Mouse (Mus musculus) thymus, postnatal 4 days (tissue): Measurements from ENCODE around the gene Nutm1.
"Not testable (repeated sequence)": the region's sequence is repeated elsewhere in the genome, so short reads cannot be mapped to it uniquely, and the experiment has no call there.

Experiments used
- DNase-seq: peaks from one replicate; pipeline ENCODE4 v3.0.0; 2021

Nutm1 gene

DNA sequence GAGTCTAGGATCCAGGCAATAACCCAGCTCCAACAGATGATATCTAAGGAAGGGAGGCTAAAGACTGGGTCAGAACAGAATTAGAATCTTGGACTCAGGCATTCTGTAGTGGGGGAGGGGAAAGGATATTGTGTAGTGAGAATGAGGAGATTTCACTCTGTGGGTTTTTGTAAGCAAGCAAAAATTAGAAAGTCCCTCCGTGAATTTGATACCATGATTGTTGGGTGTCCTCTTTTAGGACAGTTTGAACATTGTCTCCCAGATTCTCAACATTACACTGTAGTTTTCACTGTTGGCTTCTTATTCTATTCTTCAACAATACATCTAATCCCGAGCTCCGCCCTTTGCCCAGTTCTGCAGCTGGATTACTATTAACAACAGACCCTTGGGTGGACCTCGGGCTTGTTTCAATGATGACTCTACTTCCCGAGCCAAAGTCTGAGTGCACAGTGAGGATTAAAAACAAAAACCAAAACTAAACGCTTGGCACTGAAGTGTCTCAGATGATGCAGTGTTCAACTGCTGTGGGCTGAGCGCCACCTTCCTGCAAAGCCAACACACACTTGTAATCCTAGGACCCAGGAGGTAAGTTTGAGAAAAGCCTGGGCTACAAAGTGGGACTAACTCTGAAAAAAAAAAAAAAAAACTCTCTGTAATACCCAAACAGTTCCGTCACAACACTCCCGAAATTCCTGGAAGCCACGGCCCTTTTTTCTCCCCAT, at the start of gene Nutm1:
TSS of gene Nutm1 (minus strand) at position 51 of the 722 bp plus-strand sequence.
- DNase-seq: no peak

GRCm38 (mm10) chr2:112308671-112309070, 49.6 kb upstream of the Nutm1 start:
- no peak for DNase-seq

DNA sequence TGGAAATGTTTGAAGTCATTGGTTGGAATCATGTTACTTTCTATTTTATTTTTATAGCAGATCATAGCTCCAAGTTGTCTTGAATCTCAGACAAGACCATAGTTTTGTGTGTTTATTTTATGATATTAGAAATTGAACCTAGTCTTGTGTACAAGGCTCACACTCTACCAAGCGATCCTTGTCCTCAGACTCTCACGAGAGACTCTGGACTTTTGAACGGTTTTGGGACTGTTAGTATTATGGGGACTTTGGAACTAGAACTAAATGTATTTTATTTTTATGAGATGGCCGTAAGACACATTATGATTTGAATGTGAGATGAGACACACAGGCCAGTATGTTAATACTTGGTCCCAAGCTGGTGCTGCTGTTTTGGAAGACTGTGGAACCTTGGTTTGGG, 39.1 kb upstream of the Nutm1 start:
- DNase-seq: no peak

- no peak for DNase-seq
Observed at GRCm38 (mm10) chr2:112296211-112296610, 37.1 kb upstream of the Nutm1 start.

GRCm38 (mm10) chr2:112292823-112293222, 33.7 kb upstream of the Nutm1 start:
- DNase-seq: no peak

DNA sequence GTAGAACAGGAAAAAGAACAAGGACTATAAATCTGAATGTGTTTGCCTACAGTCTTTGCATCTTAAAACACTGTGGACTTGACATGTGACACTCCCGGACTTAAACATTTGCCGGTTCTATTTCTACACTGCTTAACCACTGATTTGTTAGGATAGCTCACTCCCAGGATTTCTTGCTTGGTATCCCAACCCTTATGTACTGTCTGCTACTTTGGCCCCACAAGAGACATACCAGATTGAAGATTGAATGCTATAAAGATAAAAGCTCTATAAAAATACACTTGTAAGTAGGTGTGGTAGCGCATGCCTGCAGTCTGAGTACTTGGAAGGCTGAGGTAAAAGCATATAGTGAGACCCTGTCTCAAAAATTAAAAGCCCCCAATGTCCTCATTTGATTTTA, 30.4 kb upstream of the Nutm1 start:
- DNase-seq: no peak

GRCm38 (mm10) chr2:112287059-112287458, 28.0 kb upstream of the Nutm1 start:
- DNase-seq: no peak

DNA sequence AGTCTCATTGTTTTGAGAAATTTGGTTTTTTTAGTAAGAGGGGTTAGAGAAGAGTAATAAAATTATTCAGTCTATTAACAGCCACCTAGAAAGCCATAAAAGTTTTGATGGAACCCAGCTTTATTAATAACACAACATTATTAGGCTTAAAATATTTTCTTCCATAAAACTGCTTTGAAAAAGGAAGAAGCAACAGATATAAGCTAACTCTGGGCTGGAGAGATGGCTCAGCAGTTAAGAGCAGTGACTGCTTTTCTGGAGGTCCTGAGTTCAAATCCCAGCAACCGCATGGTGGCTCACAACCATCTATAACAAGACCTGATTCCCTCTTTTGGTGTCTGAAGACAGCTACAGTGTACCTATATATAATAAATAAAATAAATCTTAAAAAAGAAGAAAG, 27.0 kb upstream of the Nutm1 start:
- DNase-seq: not testable (repeated sequence)

- DNase-seq: no peak
Observed at GRCm38 (mm10) chr2:112285031-112285390, 25.9 kb upstream of the Nutm1 start.

DNA sequence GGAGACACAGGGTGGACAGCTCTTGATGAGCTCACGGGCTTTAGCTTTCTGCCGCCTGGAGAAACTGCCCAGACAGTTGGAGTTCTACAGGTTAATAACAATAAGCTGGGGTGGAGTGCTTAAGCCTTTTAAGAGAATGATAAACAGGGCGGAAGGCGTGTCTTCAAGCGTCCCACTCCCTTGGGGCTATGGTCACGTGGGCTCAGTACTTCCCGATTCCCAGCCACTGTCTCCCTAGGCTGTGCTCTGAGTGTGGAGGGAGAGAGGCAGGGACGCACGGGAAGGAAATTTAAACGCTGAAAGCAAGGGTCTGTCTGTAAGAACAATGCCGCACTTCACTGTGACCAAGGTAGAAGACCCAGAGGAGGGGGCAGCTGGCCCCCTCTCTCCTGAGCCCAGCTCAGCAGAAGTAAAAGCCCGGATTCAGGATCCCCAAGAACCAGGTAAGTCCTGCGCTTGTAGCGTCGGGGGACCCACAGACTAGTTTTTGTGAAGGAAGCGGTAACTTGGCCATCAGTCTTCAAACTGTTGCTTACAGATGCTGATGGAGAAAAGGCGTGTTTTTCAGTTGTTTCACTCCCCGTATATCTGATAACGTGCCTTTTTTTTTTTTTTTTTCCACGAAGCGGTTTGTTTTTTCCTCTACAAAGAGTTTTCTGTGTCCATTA, 25.4 kb upstream of the Nutm1 start:
- DNase-seq: no peak

DNA sequence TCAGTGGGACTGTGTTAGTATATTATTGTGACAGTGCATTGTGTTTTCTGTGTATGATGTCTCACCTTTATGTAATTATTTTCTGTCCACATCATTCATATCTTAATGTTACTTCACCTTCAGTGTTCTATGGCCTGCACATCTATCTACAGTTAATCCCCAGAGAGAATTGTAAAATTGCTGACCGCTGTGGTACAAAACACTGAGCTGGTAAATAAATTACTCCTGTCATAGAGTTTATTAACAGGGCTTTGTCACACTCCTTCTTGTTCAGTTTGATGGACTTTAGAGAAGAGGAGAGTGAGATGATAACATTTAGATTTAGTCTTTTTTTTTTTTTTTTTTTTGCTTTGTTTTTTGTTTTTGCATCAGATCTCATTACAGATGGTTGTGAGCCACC, 23.8 kb upstream of the Nutm1 start:
- no peak for DNase-seq

- DNase-seq: no peak
Observed at GRCm38 (mm10) chr2:112276870-112277269, 17.8 kb upstream of the Nutm1 start.

DNA sequence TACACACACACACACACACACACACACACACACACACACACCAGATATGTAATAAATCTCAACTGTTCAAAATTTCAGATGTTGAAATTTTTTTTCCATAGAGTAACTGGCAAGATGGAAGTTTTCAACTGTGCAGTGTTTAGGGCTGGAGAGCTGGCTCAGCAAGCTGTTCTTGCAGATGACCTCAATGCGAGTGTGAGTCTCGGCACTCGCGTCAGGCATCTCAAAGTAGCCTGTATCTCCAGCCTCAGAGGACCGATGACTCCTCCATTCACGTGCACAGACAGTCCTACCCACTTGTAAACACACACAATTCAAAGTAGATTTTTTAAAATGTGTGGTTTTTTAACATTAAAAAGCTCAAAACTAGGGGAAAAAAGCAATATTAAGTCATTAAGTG, 14.4 kb upstream of the Nutm1 start:
- no peak for DNase-seq

DNA sequence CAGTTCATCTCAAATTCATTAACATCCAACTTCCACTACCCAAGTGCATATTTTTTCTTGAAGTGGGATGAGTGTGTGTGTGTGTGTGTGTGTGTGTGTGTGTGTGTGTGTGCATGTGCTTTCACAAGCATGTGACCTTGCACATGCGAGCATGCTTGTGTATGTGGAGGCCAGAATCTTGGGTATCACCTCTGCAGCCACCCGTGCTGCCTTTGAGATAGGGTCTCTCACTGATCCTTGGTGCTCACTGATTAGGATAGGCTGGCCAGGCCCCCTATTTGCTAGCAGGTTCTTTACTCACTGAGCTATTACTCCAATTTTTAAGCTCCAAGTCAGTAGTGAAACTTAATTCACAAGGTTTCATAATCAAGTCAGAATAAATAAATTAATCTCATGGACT, 13.8 kb upstream of the Nutm1 start:
- no peak for DNase-seq

DNA sequence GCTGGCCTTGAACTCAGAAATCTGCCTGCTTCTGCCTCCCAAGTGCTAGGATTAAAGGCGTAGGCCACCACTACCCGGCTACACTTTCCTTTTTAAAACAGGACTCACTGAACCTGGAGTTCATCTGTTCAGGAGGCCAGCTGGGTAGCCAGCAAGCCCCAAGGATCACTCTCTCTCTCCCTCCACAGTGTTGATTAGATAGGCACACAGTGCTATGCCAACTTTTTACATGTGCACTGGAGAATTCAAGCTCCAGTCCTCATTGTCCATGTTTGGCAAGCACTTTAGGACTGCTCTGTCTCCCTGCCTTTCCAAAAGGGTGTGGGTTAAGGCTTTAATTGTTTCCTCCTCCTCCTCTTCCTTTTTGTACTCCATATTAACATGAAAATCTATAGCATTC, 10.9 kb upstream of the Nutm1 start:
- DNase-seq: no peak

DNA sequence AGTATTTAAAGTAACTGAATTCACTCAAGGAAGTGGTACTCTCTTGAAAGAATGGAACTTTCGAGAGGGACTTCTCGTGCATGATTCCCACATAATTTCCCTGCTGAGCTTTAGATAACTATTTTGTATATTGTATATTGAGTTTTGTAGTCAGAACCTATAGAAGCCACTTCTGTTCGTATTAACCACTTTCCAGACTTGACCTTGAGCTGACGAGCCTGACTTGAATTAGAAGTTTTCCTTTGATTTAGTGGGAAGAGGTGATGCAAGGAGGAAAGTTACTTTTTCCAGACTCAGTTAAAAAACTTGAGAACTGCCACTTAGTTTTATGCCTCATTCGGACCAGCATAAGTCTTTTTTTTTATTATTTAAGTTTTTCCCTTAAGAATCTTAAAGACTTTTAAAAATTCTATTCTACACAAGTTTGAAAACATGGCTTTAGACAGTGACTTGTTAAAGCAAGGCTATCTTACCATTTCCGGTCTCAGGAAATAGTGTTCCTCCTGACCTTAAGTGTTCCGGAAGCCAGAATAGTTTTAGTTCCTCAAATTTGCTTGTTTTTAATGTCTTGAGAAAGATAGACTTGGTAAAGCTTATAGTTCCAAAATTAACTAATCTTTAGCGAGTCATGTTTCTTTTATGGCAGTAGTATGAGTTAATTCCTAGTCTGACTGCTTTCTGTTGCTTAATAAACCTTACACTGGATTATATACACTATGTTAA, 8.6 kb upstream of the Nutm1 start:
- no peak for DNase-seq

DNA sequence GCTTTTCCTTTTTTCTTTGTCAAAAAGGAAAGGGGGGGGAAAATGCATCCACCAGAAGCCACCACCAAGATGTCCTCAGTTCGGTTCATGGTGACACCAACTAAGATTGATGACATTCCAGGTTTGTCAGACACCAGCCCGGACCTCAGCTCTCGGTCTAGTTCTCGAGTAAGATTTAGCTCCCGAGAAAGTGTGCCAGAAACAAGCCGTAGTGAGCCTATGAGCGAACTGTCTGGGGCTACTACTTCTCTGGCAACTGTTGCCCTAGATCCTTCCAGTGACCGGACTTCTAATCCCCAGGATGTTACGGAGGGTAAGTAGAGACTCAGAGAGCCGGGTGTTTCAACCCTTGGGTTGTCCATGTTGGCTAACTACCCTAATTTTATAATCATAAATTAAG, 7.7 kb upstream of the Nutm1 start:
- DNase-seq: peak; percentile 34

DNA sequence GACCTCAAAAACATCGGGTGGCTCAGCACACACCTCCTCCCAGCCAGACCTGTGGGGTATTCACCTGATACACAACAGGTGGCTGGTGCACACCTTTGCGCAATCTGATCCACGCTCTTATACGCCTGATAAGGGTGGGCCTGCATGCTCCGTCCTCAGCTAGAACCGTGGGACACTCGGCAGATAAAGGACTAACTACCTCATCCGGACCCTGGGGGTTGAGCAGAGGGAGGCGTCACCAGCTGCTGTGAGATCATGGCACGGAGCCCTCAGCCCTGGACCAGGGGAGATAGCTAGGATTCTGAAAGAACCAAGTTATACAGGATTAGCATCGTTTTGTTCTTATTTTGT, 7.1 kb upstream of the Nutm1 start, which contains the start of gene Gm21985:
TSS of gene Gm21985 (plus strand) at position 73 of the 351 bp plus-strand sequence.
- peak; percentile 69 for DNase-seq

GRCm38 (mm10) chr2:112265448-112266241, 6.6 kb upstream of the Nutm1 start, which contains the start of gene Slc12a6:
Slc12a6 (plus strand) TSS chr2:112265825.
- DNase-seq: peak; percentile 97

- no peak for DNase-seq
Observed at GRCm38 (mm10) chr2:112264364-112264763, 5.3 kb upstream of the Nutm1 start.

DNA sequence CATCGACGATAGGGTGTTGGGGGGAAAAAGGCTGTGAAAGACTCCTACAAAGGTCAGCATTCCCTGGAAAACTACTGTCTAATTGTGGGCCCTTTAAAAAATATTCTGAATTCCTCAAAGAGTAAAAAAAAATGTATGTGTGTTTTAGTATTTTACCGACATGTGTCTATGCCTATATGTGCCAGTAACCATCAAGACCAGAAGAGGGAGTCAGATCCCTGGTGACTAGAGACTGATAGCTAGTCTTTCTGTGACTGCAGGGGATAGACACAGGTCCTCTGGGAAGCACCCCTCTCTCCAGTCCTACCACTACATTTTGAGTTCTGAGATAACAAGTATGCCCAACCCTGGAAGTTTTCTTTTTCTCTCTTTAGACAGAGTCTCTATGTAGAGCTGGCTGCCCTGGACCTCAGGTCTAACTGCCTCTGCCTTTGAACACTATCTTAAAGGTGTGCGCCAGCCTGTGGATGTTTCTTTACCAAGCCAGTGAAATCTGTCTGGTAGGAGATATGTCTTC, 3.7 kb upstream of the Nutm1 start:
- no peak for DNase-seq

DNA sequence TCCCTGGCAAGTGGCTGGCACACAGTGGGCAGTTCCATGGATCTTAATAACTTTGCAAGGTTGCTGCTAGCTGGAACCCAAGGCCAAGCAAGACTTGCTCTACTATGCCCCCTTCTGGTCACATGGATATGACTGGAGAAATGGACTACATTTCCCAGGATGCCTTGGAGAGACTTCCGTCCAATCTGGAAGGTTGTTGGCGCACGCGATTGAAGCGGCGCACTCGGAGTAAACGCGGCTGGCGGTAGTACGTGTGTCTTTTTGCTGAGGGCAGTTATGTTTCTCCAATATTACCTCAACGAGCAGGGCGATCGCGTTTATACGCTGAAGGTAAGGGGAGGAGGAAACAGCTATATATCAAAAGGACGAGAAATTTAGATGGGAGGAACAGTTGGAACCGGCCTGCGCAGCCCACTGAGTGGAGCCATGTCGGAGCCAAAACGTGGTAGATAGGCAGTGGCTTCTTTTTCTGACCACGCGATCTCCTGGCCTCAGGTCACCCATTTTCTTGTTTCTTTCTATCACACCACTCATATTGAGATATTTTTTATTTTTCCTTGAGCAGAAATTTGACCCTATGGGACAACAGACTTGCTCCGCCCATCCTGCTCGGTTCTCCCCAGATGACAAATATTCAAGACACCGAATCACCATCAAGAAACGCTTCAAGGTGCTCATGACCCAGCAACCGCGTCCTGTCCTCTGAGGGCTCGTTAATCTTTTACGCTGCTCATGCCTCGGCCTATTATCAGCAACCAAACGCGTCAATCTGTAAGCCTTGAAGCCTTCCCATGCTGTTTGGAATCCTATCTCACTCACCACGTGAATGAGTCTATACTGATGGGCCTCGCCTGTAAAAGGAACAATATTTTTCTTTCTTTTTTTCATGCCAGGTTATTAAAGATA, 2.9 kb upstream of the Nutm1 start, which contains the start of gene Nop10:
TSS of gene Nop10 (plus strand) at position 179 of the 906 bp plus-strand sequence.
- peak; percentile 81 for DNase-seq
